In genomic region chr13:13588518-13588917, GRCm38 (mm10) we compare ENCODE assay signal across 19 mouse cellular contexts. TPM values are rescaled to one million over a fixed set of nuclear protein-coding genes. Genes with fewer than 3 reads are reported as not detected.
DNase-seq lines count a peak whose midpoint lies in the region; ATAC-seq and TF ChIP-seq lines count a peak whose summit lies in the region.
"Had no signal": no experiment of that assay in that cellular context is flagged by ENCODE, and none has a peak within 500 bp of the region (broad histone marks: within the 10 kb centered on the region; RNA-seq: fewer than 3 reads in every experiment).

No protein-coding gene starts in this region.

- ATAC-seq in liver, embryonic 12.5 days = no peak
- no peak for ATAC-seq in lung, embryonic 15.5 days (ENCODE audit: borderline replicate concordance, extremely low read depth, low FRiP score, low TSS enrichment)
- ATAC-seq in megakaryocyte, adult 5-6 weeks (ENCODE audit: poor library complexity, severe bottlenecking) = no peak
- ATAC-seq: forebrain, embryonic 14.5 days; forebrain, postnatal 0 days; Patski had no signal

- WGBS in liver, adult 2 months = 24% methylated on average over 1 of the region's 1 CpGs
- WGBS in liver, embryonic 12.5 days (ENCODE audit: insufficient replicate concordance) = 6% methylated on average over 1 of the region's 1 CpGs
- WGBS in lung, embryonic 15.5 days = 88% methylated on average over 1 of the region's 1 CpGs

- no peaks in the 10 kb centered on the region; the same call in 1 of the 2 replicates for H3K79me2 ChIP-seq in liver, adult 2 months (ENCODE audit: control insufficient read depth, insufficient read depth, low read length)

- peak overlapping the region; percentile 86 for H3K27ac ChIP-seq in liver, adult 2 months (replicated peaks; ENCODE audit: insufficient read depth, low read depth, low read length)
- no peak overlapping the region for H3K27ac ChIP-seq in liver, embryonic 12.5 days
- H3K27ac ChIP-seq in lung, embryonic 15.5 days = peak overlapping the region; percentile 69
- H3K27ac ChIP-seq: hindbrain, embryonic 12.5 days; hindbrain, embryonic 15.5 days had no signal

- TF ChIP-seq CTCF in liver, adult 2 months (IDR thresholded peaks at IDR 0.05; ENCODE audit: low read depth, low read length) = no peak

- H3K27me3 ChIP-seq in liver, adult 2 months (ENCODE audit: control insufficient read depth, insufficient read depth, low read length) = no peaks in the 10 kb centered on the region
- no peaks in the 10 kb centered on the region for H3K27me3 ChIP-seq in liver, embryonic 12.5 days (replicated peaks)
- no peaks in the 10 kb centered on the region for H3K27me3 ChIP-seq in lung, embryonic 15.5 days
- no peaks in the 10 kb centered on the region for H3K27me3 ChIP-seq in megakaryocyte, embryonic 14.5 days (replicated peaks)
- H3K27me3 ChIP-seq: hindbrain, embryonic 12.5 days; hindbrain, embryonic 15.5 days; Patski had no signal

- no peak overlapping the region for H3K4me2 ChIP-seq in liver, embryonic 12.5 days
- H3K4me2 ChIP-seq in lung, embryonic 15.5 days = no peak overlapping the region
- H3K4me2 ChIP-seq: heart, embryonic 11.5 days; hindbrain, embryonic 12.5 days had no signal

- DNase-seq in liver, adult 2 months (ENCODE audit: extremely low read depth, low read depth, low spot score) = no peak
- DNase-seq in lung, postnatal 25 days (ENCODE audit: low spot score) = no peak
- DNase-seq: adrenal gland, postnatal 10 days; adrenal gland, postnatal 36 days; cerebellum, adult 18-20 months; cerebellum, postnatal 14 days; forebrain, postnatal 0 days; gastrocnemius, adult 2 months; gastrocnemius, postnatal 14 days; heart, adult 11 months had no signal

- H3K4me1 ChIP-seq in liver, adult 2 months (ENCODE audit: control insufficient read depth, insufficient read depth, low read length) = peaks cover 6% of the 10 kb centered on the region; the same call in 1 of the 2 replicates
- H3K4me1 ChIP-seq in liver, embryonic 12.5 days = peaks cover 33% of the 10 kb centered on the region
- H3K4me1 ChIP-seq in lung, embryonic 15.5 days = peaks cover 16% of the 10 kb centered on the region
- peaks cover 55% of the 10 kb centered on the region for H3K4me1 ChIP-seq in megakaryocyte, embryonic 14.5 days
- H3K4me1 ChIP-seq: hindbrain, embryonic 12.5 days had no signal

- H3K9me3 ChIP-seq in liver, embryonic 12.5 days (replicated peaks) = no peaks in the 10 kb centered on the region
- H3K9me3 ChIP-seq in lung, embryonic 15.5 days = no peaks in the 10 kb centered on the region
- no peaks in the 10 kb centered on the region for H3K9me3 ChIP-seq in megakaryocyte, embryonic 14.5 days
- H3K9me3 ChIP-seq: hindbrain, embryonic 12.5 days; hindbrain, embryonic 15.5 days had no signal

- no peak for TF ChIP-seq POLR2A in liver, adult 2 months (IDR thresholded peaks at IDR 0.05; ENCODE audit: extremely low read depth, insufficient read depth, low read length)

- H3K4me3 ChIP-seq in liver, adult 2 months (ENCODE audit: insufficient read depth, low read depth, low read length) = no peak overlapping the region
- H3K4me3 ChIP-seq in liver, embryonic 12.5 days = no peak overlapping the region
- no peak overlapping the region for H3K4me3 ChIP-seq in lung, embryonic 15.5 days
- peak overlapping the region; percentile 31 for H3K4me3 ChIP-seq in megakaryocyte, embryonic 14.5 days (replicated peaks)
- H3K4me3 ChIP-seq: gastrocnemius, adult 2 months; hindbrain, embryonic 12.5 days; hindbrain, embryonic 15.5 days had no signal

- no peak overlapping the region for H3K9ac ChIP-seq in liver, adult 2 months (ENCODE audit: low read depth, low read length)
- no peak overlapping the region for H3K9ac ChIP-seq in liver, embryonic 12.5 days
- H3K9ac ChIP-seq in lung, embryonic 15.5 days = no peak overlapping the region
- H3K9ac ChIP-seq: forebrain, postnatal 0 days; hindbrain, embryonic 12.5 days; hindbrain, embryonic 15.5 days had no signal

- H3K36me3 ChIP-seq in liver, adult 2 months (ENCODE audit: control insufficient read depth, insufficient read depth, low read length) = no peaks in the 10 kb centered on the region
- H3K36me3 ChIP-seq in liver, embryonic 12.5 days = no peaks in the 10 kb centered on the region
- H3K36me3 ChIP-seq in lung, embryonic 15.5 days = no peaks in the 10 kb centered on the region
- no peaks in the 10 kb centered on the region for H3K36me3 ChIP-seq in megakaryocyte, embryonic 14.5 days (replicated peaks; ENCODE audit: low read length)
- H3K36me3 ChIP-seq: hindbrain, embryonic 12.5 days; hindbrain, embryonic 15.5 days had no signal

RNA-seq across cellular contexts. Expression of gene Lyst, which starts 1.7 kb away (rescaled TPM):
- 30.3 and 35.2 TPM in 2 replicates for total RNA-seq in liver, adult 2 months (2014; rRNA removed)
- 2.3 and 16.9 TPM in 2 replicates for polyA plus RNA-seq in liver, adult 2 months (2012; rRNA removed)
- polyA plus RNA-seq in liver, embryonic 12.5 days (2016; fragmentation: Nextera tagmentation; extraction: Ambion mirVana) = 1.9 TPM in 2 replicates
- polyA plus RNA-seq in lung, embryonic 15.5 days (2015; fragmentation: Nextera tagmentation; extraction: Ambion mirVana) = 4.9 and 5.3 TPM in 2 replicates
- polyA plus RNA-seq in megakaryocyte, embryonic 14.5 days (2012; ENCODE audit: insufficient read depth, low replicate concordance) = 0.91 and 0.93 TPM in 2 replicates
- total RNA-seq in megakaryocyte, adult 5-6 weeks (2015) = 166 and 194 TPM in 2 replicates
- 188 and 200 TPM in 2 replicates for total RNA-seq in megakaryocyte, adult 5-6 weeks (2017)
